Mouse (Mus musculus) myocyte (in vitro differentiated cells): ENCODE data around the gene Rtl5. TPM values are rescaled to one million over a fixed set of nuclear protein-coding genes. Genes with fewer than 3 reads are reported as not detected.

Source experiments
- H3K27me3 ChIP-seq: one replicate; pipeline ENCODE4 v1.6.1; 2011; ENCODE audit not compliant: control insufficient read depth, insufficient read depth, insufficient read length
- H3K36me3 ChIP-seq: one replicate; pipeline ENCODE4 v1.6.1; 2011; ENCODE audit not compliant: control insufficient read depth, insufficient read depth
- H3K4me2 ChIP-seq: one replicate; pipeline ENCODE4 v1.6.1; 2011; ENCODE audit warnings: low read depth, control low read depth
- H3K4me3 ChIP-seq: one replicate; pipeline ENCODE4 v1.5.1; 2011; ENCODE audit warnings: mild to moderate bottlenecking, control low read depth, moderate library complexity
- H3K79me2 ChIP-seq: one replicate; pipeline ENCODE4 v1.6.1; 2011; ENCODE audit not compliant: control insufficient read depth, insufficient read depth
- H3ac ChIP-seq: one replicate; pipeline ENCODE4 v1.6.1; 2011; ENCODE audit not compliant: control insufficient read depth, insufficient read length
- CEBPB ChIP-seq: IDR thresholded peaks from 2 replicates; pipeline ENCODE4 v1.6.1; 2011; ENCODE audit warnings: mild to moderate bottlenecking, moderate library complexity; ENCODE audit not compliant: poor library complexity, insufficient read depth, severe bottlenecking
- E2F4 ChIP-seq: IDR thresholded peaks from one replicate; pipeline ENCODE4 v1.6.1; 2011; ENCODE audit warnings: mild to moderate bottlenecking, control low read depth, moderate library complexity; ENCODE audit not compliant: insufficient read depth
- MAX ChIP-seq: IDR thresholded peaks from one replicate; pipeline ENCODE4 v1.6.1; 2011; ENCODE audit warnings: low read depth, mild to moderate bottlenecking, control low read depth
- MYOD1 ChIP-seq, 3 experiments: IDR thresholded peaks; one replicate each; pipeline ENCODE4 v1.6.1; 2011; ENCODE audit warnings: control low read depth in 2 of 3, low read depth in 2 of 3, mild to moderate bottlenecking in 2 of 3, moderate library complexity in 1 of 3; ENCODE audit not compliant: insufficient read length in 2 of 3, control insufficient read depth in 1 of 3
- MYOG ChIP-seq, 3 experiments: IDR thresholded peaks; one replicate each; pipeline ENCODE4 v1.6.1; 2011; ENCODE audit warnings: control low read depth in 2 of 3, low read depth in 2 of 3, mild to moderate bottlenecking in 2 of 3; ENCODE audit not compliant: insufficient read length in 2 of 3, control insufficient read depth in 1 of 3, insufficient read depth in 1 of 3
- POLR2A ChIP-seq: IDR thresholded peaks from one replicate; pipeline ENCODE4 v1.6.1; 2011; ENCODE audit warnings: low read depth, mild to moderate bottlenecking, control low read depth, moderate library complexity; ENCODE audit not compliant: insufficient read length
- POLR2AphosphoS2 ChIP-seq: IDR thresholded peaks from one replicate; pipeline ENCODE4 v1.6.1; 2011; ENCODE audit warnings: low read depth, control low read depth; ENCODE audit not compliant: insufficient read length
- REST ChIP-seq: IDR thresholded peaks from one replicate; pipeline ENCODE4 v1.6.1; 2011; ENCODE audit warnings: mild to moderate bottlenecking, control low read depth, moderate library complexity; ENCODE audit not compliant: insufficient read depth, insufficient read length
- SRF ChIP-seq: IDR thresholded peaks from one replicate; pipeline ENCODE4 v1.6.1; 2011; ENCODE audit warnings: low read depth; ENCODE audit not compliant: control insufficient read depth, insufficient read length
- TCF12 ChIP-seq: IDR thresholded peaks from one replicate; pipeline ENCODE4 v1.6.1; 2011; ENCODE audit warnings: mild to moderate bottlenecking, control low read depth; ENCODE audit not compliant: poor library complexity, insufficient read depth, severe bottlenecking
- TCF3 ChIP-seq: IDR thresholded peaks from one replicate; pipeline ENCODE4 v1.6.1; 2011; ENCODE audit warnings: low read depth, control low read depth; ENCODE audit not compliant: insufficient read length
- USF1 ChIP-seq: IDR thresholded peaks from one replicate; pipeline ENCODE4 v1.6.1; 2011; ENCODE audit warnings: low read depth, mild to moderate bottlenecking, control low read depth, moderate library complexity
- polyA plus RNA-seq: library from polyadenylated mRNA; unstranded; fragments of >200 nt; fragmentation: generic; extraction: Trizol; gene quantifications from one replicate; pipeline ENCODE4 v1.2.1, GENCODE M21; 2012; ENCODE audit warnings: missing spikeins

Rtl5 gene
- polyA plus RNA-seq, 1 experiment = 0.16 TPM

- Histone ChIP-seq H3K36me3 (no peaks in the 10 kb centered on the region), H3K27me3 (no peaks in the 10 kb centered on the region), H3K4me2 (no peak overlapping the region), H3ac (no peak overlapping the region), H3K4me3 (no peak overlapping the region), H3K79me2 (no peaks in the 10 kb centered on the region)
- TF ChIP-seq POLR2A (no peak), TCF12 (no peak), USF1 (no peak), MYOG (IDR thresholded peaks at IDR 0.05; ENCODE audit: control insufficient read depth in 1 of 3, insufficient read depth in 1 of 3, insufficient read length in 2 of 3, low read depth in 2 of 3) (no peak), REST (no peak), CEBPB (no peak), POLR2AphosphoS2 (no peak), SRF (no peak), MYOD1 (IDR thresholded peaks at IDR 0.05; ENCODE audit: control insufficient read depth in 1 of 3, insufficient read length in 2 of 3, low read depth in 2 of 3) (no peak), MAX (no peak), TCF3 (no peak), E2F4 (no peak)
These were observed 7.0 kb downstream of the Rtl5 start for GRCm38 (mm10) chrX:102064062-102064461.

DNA sequence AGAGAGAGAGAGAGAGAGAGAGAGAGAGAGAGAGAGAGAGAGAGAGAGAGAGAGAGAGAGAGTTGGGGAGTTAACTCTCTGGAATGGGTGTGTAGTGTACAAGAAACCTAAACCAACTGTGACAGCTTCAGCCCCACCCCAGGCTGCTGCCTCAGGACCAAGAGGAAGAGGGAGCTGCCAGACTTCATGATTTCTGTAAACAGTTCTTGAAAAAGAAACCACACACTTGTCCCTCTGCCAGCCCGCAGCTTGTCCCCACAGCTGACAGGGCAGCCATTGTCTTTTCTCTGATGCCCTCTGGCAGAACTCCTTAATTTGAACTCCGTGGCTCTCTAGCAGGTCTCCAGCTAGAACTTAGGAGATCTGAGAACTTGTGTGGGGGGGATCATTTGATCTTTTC, 10.2 kb downstream of the Rtl5 start:
- Histone ChIP-seq H3K27me3 (no peaks in the 10 kb centered on the region), H3ac (no peak overlapping the region), H3K36me3 (no peaks in the 10 kb centered on the region), H3K4me3 (no peak overlapping the region), H3K79me2 (no peaks in the 10 kb centered on the region), H3K4me2 (peak overlapping the region; percentile 59)
- no peak for TF ChIP-seq REST
- peak in 1 of 3 experiments; percentile 5 for TF ChIP-seq MYOD1 (IDR thresholded peaks at IDR 0.05; ENCODE audit: control insufficient read depth in 1 of 3, insufficient read length in 2 of 3, low read depth in 2 of 3)
- no peak for TF ChIP-seq POLR2AphosphoS2
- peak in 2 of 3 experiments; percentile 2 to 51 for TF ChIP-seq MYOG (IDR thresholded peaks at IDR 0.05; ENCODE audit: control insufficient read depth in 1 of 3, insufficient read depth in 1 of 3, insufficient read length in 2 of 3, low read depth in 2 of 3)

- no peak overlapping the region for H3ac ChIP-seq
- no peaks in the 10 kb centered on the region for H3K36me3 ChIP-seq
- no peaks in the 10 kb centered on the region for H3K27me3 ChIP-seq
- no peaks in the 10 kb centered on the region for H3K79me2 ChIP-seq
- H3K4me2 ChIP-seq = peak overlapping the region; percentile 38
- H3K4me3 ChIP-seq = no peak overlapping the region
- TF ChIP-seq MYOD1 (IDR thresholded peaks at IDR 0.05; ENCODE audit: control insufficient read depth in 1 of 3, insufficient read length in 2 of 3, low read depth in 2 of 3) = peak in 1 of 3 experiments; percentile 29
- TF ChIP-seq MYOG (IDR thresholded peaks at IDR 0.05; ENCODE audit: control insufficient read depth in 1 of 3, insufficient read depth in 1 of 3, insufficient read length in 2 of 3, low read depth in 2 of 3) = peak in 1 of 3 experiments; percentile 15
- no peak for TF ChIP-seq SRF
- TF ChIP-seq POLR2A = no peak
- no peak for TF ChIP-seq MAX
- no peak for TF ChIP-seq E2F4
These were observed 10.9 kb downstream of the Rtl5 start for GRCm38 (mm10) chrX:102060243-102060642.

- Histone ChIP-seq H3K27me3 (no peaks in the 10 kb centered on the region), H3K4me2 (peak overlapping the region; percentile 33), H3ac (no peak overlapping the region), H3K4me3 (no peak overlapping the region), H3K79me2 (no peaks in the 10 kb centered on the region), H3K36me3 (no peaks in the 10 kb centered on the region)
- TF ChIP-seq MYOG (IDR thresholded peaks at IDR 0.05; ENCODE audit: control insufficient read depth in 1 of 3, insufficient read depth in 1 of 3, insufficient read length in 2 of 3, low read depth in 2 of 3) (no peak), CEBPB (no peak), TCF3 (no peak), POLR2AphosphoS2 (no peak), MAX (no peak), POLR2A (no peak), E2F4 (no peak), USF1 (no peak), SRF (no peak), REST (no peak), TCF12 (no peak), MYOD1 (IDR thresholded peaks at IDR 0.05; ENCODE audit: control insufficient read depth in 1 of 3, insufficient read length in 2 of 3, low read depth in 2 of 3) (no peak)
These were observed 11.7 kb downstream of the Rtl5 start for GRCm38 (mm10) chrX:102059437-102059836.

DNA sequence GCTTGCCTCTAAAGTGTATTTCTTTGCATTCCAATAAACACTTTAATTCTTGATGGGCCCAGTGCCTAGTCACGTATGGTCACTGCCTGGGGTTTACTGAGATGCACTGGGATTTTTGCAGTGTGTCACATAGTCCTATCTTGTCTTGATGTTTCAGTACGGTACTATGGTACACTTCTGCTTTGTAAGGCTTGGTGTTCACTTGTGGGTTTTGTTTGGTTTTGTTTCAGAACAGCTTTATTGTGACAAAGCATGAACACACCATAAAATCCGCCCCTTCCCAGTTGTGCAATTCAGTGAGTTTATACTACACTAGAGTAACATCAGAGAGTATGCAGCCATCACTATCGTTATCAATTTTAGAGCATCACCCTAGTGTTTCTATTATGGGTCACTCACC, 17.1 kb downstream of the Rtl5 start:
- H3K79me2 ChIP-seq = no peaks in the 10 kb centered on the region
- no peak overlapping the region for H3K4me3 ChIP-seq
- no peaks in the 10 kb centered on the region for H3K36me3 ChIP-seq
- TF ChIP-seq MYOG (IDR thresholded peaks at IDR 0.05; ENCODE audit: control insufficient read depth in 1 of 3, insufficient read depth in 1 of 3, insufficient read length in 2 of 3, low read depth in 2 of 3) = no peak
- no peak overlapping the region for H3K4me2 ChIP-seq
- no peak overlapping the region for H3ac ChIP-seq
- no peaks in the 10 kb centered on the region for H3K27me3 ChIP-seq
